In genomic region chr5:138656477-138657156, GRCm38 (mm10) we compare ENCODE assay signal across 7 mouse cellular contexts. TPM values are rescaled to one million over a fixed set of nuclear protein-coding genes. Genes with fewer than 3 reads are reported as not detected.
A peak's percentile ranks its signal among the peaks of the same experiment; 100 is the strongest.
DNase-seq lines count a peak whose midpoint lies in the region; ATAC-seq and TF ChIP-seq lines count a peak whose summit lies in the region.

No protein-coding gene starts in this region.

- ATAC-seq in heart, postnatal 0 days (ENCODE audit: insufficient read depth, low read depth) = peak; percentile 76
- peak; percentile 37; the same call in 1 of the 2 replicates for ATAC-seq in neutrophil, adult 5-6 weeks (ENCODE audit: extremely low read depth, insufficient number of reproducible peaks, low FRiP score, poor library complexity, severe bottlenecking)

- TF ChIP-seq POLR2A in ES-Bruce4 (IDR thresholded peaks at IDR 0.05; ENCODE audit: insufficient read depth, low read length) = no peak

- H3K4me2 ChIP-seq in heart, postnatal 0 days (ENCODE audit: low read depth, low read length) = no peak overlapping the region

- DNase-seq in adipocyte (ENCODE audit: low spot score) = peak; percentile 78
- DNase-seq in embryo, embryonic 9.5 days (ENCODE audit: extremely low spot score) = peak; percentile 31
- DNase-seq in heart, postnatal 0 days (ENCODE audit: low spot score) = peak; percentile 77
- DNase-seq in kidney, postnatal 36 days = peak; percentile 47 to 78
- peak; percentile 5 to 11 for DNase-seq in lung, adult 18-20 months

- 13% methylated on average over 2 of the region's 2 CpGs for WGBS in heart, postnatal 0 days

- H3K27ac ChIP-seq in ES-Bruce4 (ENCODE audit: insufficient read depth, low read length) = no peak overlapping the region
- H3K27ac ChIP-seq in heart, postnatal 0 days (ENCODE audit: low read depth) = no peak overlapping the region

- H3K36me3 ChIP-seq in ES-Bruce4 (ENCODE audit: control insufficient read depth, insufficient read depth, low read length, poor library complexity, severe bottlenecking) = no peaks in the 10 kb centered on the region
- H3K36me3 ChIP-seq in heart, postnatal 0 days (replicated peaks; ENCODE audit: control insufficient read depth, insufficient read depth, low read length) = no peaks in the 10 kb centered on the region

- H3K27me3 ChIP-seq in ES-Bruce4 (ENCODE audit: control insufficient read depth, insufficient read depth, low read length, poor library complexity, severe bottlenecking) = no peaks in the 10 kb centered on the region
- H3K27me3 ChIP-seq in heart, postnatal 0 days (ENCODE audit: control insufficient read depth, insufficient read depth, low read length) = no peaks in the 10 kb centered on the region

- no peak overlapping the region for H3K9ac ChIP-seq in ES-Bruce4 (ENCODE audit: low read depth, poor library complexity, severe bottlenecking)
- no peak overlapping the region for H3K9ac ChIP-seq in heart, postnatal 0 days (replicated peaks; ENCODE audit: low read depth, low read length)

- no peaks in the 10 kb centered on the region for H3K9me3 ChIP-seq in ES-Bruce4 (replicated peaks; ENCODE audit: control insufficient read depth, insufficient read depth, low read length, poor library complexity, severe bottlenecking)
- no peaks in the 10 kb centered on the region for H3K9me3 ChIP-seq in heart, postnatal 0 days (replicated peaks; ENCODE audit: control insufficient read depth, low read length)

- TF ChIP-seq EP300 in ES-Bruce4 (IDR thresholded peaks at IDR 0.05; ENCODE audit: insufficient read depth, low read depth, low read length) = no peak
- TF ChIP-seq EP300 in heart, postnatal 0 days (IDR thresholded peaks at IDR 0.05; ENCODE audit: low read depth) = no peak

- peak; percentile 48 for TF ChIP-seq CTCF in ES-Bruce4 (IDR thresholded peaks at IDR 0.05; ENCODE audit: low read depth, low read length)
- TF ChIP-seq CTCF in heart, postnatal 0 days (IDR thresholded peaks at IDR 0.05; ENCODE audit: low read depth) = peak; percentile 90

- H3K4me3 ChIP-seq in ES-Bruce4 (ENCODE audit: low read depth, low read length) = no peak overlapping the region
- no peak overlapping the region for H3K4me3 ChIP-seq in heart, postnatal 0 days (ENCODE audit: low read depth, low read length)

- H3K4me1 ChIP-seq in ES-Bruce4 (ENCODE audit: control insufficient read depth, insufficient read depth, low read length) = no peaks in the 10 kb centered on the region
- no peaks in the 10 kb centered on the region for H3K4me1 ChIP-seq in heart, postnatal 0 days (ENCODE audit: control insufficient read depth, insufficient read depth)

RNA-seq across cellular contexts. Expression of gene A430033K04Rik, which starts 34.0 kb away (rescaled TPM):
- polyA plus RNA-seq in ES-Bruce4 (2011; ENCODE audit: insufficient read depth, insufficient read length, low read depth, missing spikeins) = 3.5 and 3.7 TPM in 2 replicates
- total RNA-seq in heart, postnatal 0 days (2014; rRNA removed; ENCODE audit: low replicate concordance) = 0.61 and 4.1 TPM in 2 replicates
- polyA plus RNA-seq in heart, postnatal 0 days (2015; fragmentation: Nextera tagmentation; extraction: Ambion mirVana) = 4.9 and 5.6 TPM in 2 replicates
- total RNA-seq in neutrophil, adult 5-6 weeks (2017) = 12.5 and 16.3 TPM in 2 replicates

RNA-seq across cellular contexts. Expression of gene Zfp68, which starts 37.1 kb away (rescaled TPM):
- polyA plus RNA-seq in ES-Bruce4 (2011; ENCODE audit: insufficient read depth, insufficient read length, low read depth, missing spikeins) = 19.3 and 20.5 TPM in 2 replicates
- total RNA-seq in heart, postnatal 0 days (2014; rRNA removed; ENCODE audit: low replicate concordance) = 20.8 and 27.2 TPM in 2 replicates
- 42.7 and 43.1 TPM in 2 replicates for polyA plus RNA-seq in heart, postnatal 0 days (2015; fragmentation: Nextera tagmentation; extraction: Ambion mirVana)
- 55.5 and 59.7 TPM in 2 replicates for total RNA-seq in neutrophil, adult 5-6 weeks (2017)

Comparison
In these comparisons a context has a peak if more than half of its experiments do, and no peak if none do; other contexts are left out.
1. DNase-seq: peak in every context shown above with its lines; median percentile 78 in adipocyte; 77 in heart, postnatal 0 days; 62 in kidney, postnatal 36 days; 31 in embryo, embryonic 9.5 days; 8 in lung, adult 18-20 months.